Mouse (Mus musculus) layer of hippocampus, postnatal 25 days (tissue): ENCODE data around the gene L1td1. TPM values are rescaled to one million over a fixed set of nuclear protein-coding genes. Genes with fewer than 3 reads are reported as not detected.
A peak's percentile ranks its signal among the peaks of the same experiment; 100 is the strongest.

Source experiments
- DNase-seq, 2 experiments: peaks; one replicate each; pipeline ENCODE4 v3.0.0; 2022; ENCODE audit warnings: mixed read lengths in 2 of 2, low spot score in 1 of 2; ENCODE audit errors: extremely low spot score in 1 of 2
- total RNA-seq, 2 experiments: library from RNA; stranded (reverse); gene quantifications; 2 replicates each; pipeline ENCODE4 v1.2.3; 2021

L1td1 gene
- total RNA-seq, 2 experiments from 2014 or later: not detected

DNA sequence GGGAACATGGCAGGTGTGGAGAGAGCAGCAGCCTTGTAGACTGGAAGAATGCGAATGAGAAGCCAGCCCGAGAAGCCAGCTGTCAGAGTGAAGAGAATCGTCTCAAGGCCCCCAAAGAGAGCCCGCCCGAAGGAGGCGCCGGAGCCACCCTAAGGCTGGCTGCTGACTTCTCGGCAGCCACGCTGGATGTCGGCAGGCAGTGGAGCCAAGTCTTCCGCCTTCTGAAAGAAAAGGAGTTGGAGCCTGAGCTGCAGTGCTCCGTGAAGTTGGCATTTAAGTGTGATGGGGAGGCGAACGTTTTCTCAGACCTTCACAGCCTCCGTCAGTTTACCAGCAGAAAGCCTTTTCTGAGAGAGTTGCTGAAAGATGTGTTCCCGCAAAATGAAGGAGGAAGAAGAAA is 7.1 kb downstream of the L1td1 start:
- DNase-seq: no peak

DNA sequence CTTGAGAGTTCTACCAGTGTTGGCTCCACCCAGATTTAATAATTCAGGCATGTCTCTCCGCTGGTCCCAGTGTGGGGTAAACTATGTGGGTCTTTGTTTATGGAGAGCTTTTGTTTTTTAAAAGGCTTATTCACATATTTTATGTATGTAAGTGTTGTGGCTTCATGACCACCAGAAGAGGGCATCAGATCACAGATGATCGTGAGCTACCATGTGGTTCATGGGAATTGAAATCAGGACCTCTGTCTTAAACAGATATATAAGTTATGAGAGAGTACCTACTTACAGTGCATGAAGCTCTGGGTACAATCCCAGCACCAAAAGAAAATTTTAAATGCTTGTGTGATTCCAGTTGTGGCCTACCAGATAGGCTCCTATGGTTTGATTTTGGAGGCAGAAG is 13.2 kb downstream of the L1td1 start:
- DNase-seq: no peak

DNA sequence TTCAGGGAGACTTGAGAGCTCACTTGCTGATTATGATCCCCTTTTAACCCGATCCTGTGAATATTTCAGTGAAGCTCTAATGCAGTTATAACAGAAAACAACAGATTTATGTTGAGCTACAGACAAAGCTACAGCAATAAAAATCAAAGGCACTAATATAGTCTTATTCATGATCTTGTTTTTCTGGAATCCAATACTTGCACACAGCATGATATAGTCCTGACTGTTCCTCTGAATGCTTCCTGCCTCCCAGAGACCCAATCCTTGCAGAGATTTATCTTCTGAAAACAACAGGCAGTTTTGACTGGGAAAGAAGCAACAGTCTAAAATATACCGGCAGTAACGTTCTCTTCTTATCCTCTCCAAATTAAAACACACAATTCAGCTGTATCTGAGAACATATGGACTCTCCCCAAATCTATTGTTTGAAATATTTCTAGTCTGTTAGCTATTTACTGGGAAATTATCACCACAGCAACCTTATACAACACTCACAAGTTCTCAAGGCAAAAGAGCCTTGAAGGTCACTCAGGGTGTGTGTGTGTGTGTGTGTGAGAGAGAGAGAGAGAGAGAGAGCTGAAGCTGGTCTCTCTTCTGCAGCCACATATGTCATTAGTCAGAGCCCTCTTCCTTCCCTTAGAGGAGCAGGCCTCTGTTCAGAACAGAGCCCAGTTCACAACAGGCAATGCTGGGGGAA is 16.8 kb downstream of the L1td1 start:
- DNase-seq: no peak

DNA sequence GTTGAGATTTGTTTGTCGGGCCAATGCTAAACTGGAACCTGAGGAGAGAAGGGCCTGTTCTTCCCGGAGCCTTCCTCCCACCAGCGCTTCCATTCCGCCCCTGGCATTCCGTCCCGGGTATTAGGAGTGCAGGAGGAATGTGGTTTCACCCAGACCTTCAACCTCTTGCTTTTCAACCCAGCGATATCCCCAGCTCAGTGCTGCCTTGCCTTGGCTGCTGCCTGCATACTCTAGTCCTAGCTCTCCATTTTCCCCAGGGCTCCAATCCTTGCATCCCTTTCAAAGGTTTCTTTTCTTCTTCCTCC is 17.3 kb downstream of the L1td1 start:
- no peak for DNase-seq

DNA sequence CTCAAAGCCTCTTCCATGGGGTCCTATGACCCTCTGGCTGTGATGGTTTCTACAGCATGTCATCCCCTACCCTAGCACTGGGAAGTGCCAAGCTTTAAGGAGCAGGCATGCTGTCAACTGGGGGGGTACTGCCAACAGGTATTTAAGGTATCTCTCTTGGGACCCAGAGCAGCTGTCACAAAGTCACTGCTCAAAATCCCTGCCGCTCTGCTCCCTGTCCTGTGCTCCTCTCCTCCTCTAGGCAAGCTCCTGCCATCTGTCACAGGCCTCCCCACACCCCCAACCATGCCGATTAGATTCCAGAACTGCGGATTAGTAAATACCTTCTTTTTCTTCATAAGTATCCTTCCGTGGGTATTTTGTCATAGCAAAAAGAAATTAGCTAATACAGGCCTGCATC is 27.9 kb downstream of the L1td1 start:
- no peak for DNase-seq

DNA sequence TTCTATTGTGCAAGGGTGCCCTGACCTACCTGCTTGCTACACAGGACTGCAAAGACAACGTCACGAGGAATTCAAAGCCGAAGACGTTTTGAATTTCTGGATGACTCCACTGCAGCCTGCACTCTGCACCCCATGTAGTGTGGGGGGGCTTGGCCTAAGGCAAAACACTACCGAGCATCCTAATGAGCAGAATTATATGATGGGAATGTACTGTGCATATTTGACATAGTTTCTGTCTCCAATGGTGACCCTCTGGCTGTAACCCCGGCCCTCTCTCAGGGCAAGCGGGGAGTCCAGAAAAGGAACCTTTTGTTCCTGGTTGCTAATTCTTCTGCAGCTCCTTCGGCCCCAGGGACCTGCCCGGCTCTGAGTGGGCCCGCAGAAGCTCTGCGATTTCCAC is 29.6 kb downstream of the L1td1 start:
- DNase-seq: no peak

DNA sequence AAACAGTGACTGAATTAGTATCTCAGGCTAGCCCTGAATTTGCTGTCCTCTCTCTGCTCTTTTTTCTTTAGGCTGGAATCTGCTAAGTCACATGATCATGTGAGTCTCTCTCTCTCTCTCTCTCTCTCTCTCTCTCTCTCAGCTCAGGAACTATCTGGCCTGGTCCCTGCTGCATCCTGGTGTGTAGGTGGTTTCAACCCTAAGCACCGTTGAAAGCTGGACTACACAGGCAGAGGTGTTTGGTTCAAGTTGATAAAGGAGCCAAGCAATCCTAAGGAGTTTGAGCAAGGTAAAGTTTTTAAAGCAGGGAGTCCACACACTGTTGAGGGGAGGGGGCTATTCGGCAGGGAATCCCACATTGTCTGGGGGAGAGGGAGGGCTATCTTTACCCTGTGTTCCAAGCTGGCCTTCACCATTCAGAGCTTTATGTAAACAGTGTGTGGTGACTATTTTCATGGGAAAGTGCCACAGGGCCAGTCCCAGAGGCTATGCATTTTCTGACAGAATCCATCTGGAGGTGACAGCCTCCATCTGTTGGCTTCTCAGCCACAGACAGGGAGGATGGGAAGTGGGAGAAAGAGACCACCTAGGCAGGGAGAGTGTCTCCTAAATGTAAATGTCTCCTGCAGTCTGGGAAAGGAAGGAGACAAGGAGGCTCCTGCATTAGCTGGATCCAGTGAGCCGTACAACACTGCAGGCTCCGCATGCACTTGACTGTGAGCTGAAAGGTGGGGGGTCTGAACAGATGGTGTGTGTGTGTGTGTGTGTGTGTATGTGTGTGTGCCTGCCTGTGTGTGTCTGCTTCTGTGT is 31.7 kb downstream of the L1td1 start:
- peak in 1 of 2 experiments; percentile 18 for DNase-seq

DNA sequence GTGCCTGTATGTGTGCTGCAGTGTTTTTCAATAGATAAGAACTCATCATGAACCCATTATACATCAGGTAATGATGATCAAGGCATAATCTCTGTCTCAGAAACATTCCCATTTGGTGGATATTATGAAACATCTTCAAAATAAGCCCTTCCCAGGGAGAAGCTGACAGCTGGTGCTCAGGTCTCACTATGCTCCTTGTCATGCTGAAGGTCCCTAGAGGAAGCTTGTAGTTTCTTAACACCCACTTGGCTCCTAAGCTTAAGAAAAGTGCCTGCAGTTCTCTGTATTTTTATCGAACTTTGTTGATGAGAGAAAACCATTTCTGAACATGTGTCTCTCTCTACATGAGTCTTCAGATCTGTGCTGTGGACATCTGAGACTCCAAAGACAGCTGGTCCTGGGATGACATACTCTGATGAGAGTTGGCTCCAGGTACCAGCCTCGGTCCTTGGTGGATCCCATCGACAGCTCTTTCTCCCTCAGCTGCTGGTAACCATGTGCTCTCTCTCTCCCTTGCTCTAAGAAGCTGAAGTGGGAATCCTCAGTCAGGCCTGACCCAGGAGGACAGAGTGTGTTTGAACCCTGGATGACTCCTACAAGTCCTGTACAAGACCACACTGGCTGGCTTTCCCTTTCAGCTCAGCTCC is 32.5 kb downstream of the L1td1 start:
- no peak for DNase-seq

DNA sequence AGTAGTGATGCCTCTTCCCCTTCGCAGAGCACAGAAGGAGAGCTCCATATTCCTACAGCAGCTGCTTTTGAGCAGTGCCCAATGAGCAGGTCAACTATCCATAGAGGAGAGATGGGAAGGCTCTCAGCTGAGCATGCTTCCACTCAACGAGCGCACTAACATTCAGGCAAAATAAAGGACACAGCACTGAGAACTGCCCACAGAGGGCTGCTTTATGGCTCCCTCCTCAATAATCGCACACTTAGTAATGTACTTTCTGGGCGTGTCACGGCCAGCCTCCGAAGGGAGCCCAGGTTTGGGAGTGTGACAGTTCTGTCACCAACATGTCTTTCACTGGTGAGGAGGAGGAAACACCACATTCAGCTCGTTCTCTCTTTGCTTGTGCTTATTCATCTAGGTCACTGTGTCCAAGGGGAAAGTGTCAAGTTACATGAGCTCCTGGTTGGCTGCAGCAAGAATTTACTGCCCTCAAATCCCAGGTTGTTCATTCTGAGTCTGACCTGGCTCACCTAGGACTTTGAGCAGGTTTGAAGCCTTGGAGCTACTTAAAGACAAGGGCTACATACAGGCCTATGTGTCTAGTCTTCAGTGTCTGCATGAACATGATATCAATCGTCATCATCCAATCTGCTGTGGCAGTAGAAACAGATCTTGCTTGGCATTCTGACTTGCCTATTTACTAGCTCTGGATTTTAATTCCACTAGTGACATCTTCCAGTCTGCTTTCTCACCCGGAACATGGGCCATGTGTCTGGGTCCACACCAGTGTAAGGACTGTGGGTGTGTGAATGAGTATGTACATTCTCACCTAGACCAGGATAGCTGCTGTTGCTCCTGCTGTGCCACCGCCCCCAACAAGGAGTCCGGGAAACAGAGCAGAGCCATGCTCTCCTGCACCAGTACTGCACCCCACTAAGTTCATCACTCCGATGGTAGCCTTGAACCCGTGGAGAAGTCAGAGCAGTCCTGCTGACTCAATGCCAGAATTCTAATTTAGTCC is 40.9 kb downstream of the L1td1 start:
- no peak for DNase-seq

DNA sequence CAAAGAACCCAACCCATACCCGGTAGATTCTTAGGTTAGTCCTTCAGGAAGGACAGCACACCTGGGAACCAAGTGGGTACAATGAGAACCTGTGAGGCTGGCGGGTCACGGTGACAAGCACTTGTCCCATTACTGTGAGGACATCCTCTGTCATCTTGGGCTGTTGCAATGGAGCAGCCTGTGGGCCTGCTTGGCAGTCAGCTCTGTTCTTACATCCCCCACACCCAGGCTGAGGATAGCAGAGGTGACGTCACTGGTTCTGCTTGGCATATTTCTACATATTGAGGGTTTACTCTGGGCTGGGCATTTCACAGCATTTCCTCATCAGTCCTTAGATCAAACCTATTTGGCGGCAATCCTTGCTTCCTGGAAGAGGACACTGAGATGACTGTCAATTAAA is 47.3 kb downstream of the L1td1 start:
- DNase-seq: no peak

DNA sequence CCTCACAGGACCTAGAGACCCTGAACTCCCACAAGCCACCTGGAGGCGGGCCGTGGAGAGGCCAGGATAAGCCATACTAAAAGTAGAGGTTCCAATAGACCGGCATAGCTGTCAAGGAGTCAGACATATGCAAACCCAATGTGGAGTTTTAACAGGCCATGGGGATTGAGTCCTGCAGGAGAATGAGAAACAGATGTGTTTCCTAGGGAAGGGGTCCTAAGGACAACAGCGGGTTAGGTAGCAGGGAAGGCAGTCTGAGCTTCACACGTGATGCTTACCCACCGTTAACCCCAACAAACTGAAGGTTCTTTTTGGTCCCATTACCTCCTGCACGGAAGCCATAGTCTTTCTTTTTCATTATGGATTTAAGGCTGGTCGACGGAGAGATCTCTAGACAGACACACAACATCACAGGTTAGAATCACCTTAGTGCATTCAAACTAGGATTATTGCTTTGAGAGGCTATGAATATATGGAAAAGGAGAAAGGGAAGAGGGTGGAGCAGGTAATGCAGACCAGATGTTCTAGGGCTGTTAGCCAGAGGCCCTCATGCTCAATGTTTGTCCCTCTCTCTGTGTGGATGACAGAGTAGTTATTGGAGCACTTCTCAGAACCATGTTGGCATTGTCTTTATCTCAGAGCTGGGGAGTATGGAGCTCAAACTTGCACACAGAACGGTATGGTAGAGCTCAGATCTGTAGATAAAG is 50.3 kb downstream of the L1td1 start:
- DNase-seq: no peak

DNA sequence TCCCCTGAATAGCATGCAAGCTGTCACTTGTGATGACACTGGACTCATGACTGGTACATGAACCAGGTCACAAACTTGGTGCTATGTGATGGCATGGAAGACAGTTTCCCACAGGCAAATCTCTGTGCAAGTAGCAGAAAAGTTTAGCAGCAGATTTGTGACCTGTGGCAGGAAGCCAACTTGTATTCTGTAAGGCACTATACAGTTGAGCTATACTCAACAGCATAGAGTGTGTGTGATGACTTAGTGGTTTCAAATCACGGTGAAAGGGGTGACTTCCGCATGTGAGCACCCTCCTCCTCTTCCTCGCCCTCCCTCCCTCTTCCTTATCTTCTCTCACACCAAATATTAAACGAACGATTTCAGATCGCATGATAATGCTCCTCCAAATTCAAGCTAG is 50.9 kb downstream of the L1td1 start:
- no peak for DNase-seq

DNA sequence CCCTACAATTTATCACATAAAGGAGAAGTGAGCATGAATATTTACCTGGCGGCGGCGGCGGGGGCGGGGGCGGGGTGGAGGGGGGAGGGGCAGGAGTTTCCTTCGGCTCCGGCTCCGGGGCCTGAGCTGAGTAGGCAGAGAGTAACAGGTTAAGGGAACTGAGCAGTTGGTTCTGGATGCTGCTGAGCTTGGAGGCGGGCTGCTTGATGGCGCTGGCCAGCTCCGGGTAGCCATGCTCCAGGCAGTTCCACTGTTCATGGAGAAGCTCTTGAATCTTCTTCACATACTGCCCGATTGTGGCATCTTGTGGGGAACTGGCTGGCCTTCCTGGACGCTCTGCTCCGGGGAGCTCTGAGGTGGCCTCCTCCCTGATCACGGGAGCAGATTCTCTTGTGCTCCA is 51.7 kb downstream of the L1td1 start:
- DNase-seq: no peak

DNA sequence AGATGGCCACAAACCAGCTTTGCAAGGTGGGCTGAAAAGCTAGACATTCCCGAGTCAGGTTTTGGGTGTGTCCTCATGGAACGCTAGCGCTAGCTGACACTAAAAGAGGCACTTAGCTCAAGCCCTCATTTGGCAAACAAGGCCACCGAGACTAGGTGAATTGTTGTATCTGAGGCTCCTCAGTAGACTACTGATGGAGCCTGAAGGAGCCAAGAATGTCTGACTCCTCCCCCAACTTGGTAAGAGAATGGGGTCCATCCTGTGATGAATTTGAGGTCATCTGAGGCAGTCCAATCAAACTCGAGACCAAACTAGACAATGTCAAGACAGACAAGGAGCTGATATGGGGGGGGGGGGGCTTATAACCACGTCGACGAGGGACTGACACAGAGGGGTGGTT is 59.3 kb downstream of the L1td1 start:
- DNase-seq: no peak

DNA sequence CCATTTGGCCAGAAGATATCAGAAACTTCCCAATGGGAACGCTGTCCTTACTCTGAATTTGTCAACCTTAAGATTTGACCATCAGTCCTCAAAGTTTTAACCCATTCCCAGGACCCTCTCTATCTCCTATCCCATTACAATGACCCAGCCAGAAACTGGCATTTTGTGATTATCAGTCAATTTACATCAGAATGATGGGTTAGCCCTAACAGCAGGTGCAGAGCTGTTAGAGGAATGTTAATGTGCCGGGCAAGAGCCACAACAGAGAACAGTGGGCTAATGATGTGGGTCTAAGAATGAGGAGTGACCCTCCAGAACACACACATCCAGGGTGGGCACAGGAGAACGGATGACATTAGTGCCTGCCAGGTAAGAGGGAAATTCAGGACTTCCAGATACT is 59.7 kb downstream of the L1td1 start:
- no peak for DNase-seq

Other genes starting within 250 kb of the L1td1 start
- gene Kank4, start 90.8 kb downstream of the L1td1 start, total RNA-seq: 1 to 10 TPM; 2.4 to 2.7 TPM
- not detected for gene I0C0044D17Rik, start 97.1 kb downstream of the L1td1 start, total RNA-seq
- 10 to 100 TPM; 26.8 to 27.2 TPM for gene Usp1, start 197.1 kb downstream of the L1td1 start, total RNA-seq